Mouse (Mus musculus): ENCODE data around the gene Clcf1. TPM values are rescaled to one million over a fixed set of nuclear protein-coding genes. Genes with fewer than 3 reads are reported as not detected.

Clcf1 gene
- polyA plus RNA-seq, 1 experiment: 11.5 TPM

- H3ac ChIP-seq (ENCODE audit: control insufficient read depth, insufficient read length): no peak overlapping the region
- no peaks in the 10 kb centered on the region for H3K36me3 ChIP-seq (ENCODE audit: control insufficient read depth, insufficient read depth)
- H3K4me2 ChIP-seq (ENCODE audit: low read depth): no peak overlapping the region
- H3K4me3 ChIP-seq: no peak overlapping the region
- TF ChIP-seq TCF3 (IDR thresholded peaks at IDR 0.05; ENCODE audit: insufficient read length, low read depth) (no peak), TCF12 (IDR thresholded peaks at IDR 0.05; ENCODE audit: insufficient read depth, poor library complexity, severe bottlenecking) (no peak), SRF (IDR thresholded peaks at IDR 0.05; ENCODE audit: control insufficient read depth, insufficient read length, low read depth) (no peak)
- H3K79me2 ChIP-seq (ENCODE audit: control insufficient read depth, insufficient read depth): peaks cover 37% of the 10 kb centered on the region
- H3K27me3 ChIP-seq (ENCODE audit: control insufficient read depth, insufficient read depth, insufficient read length): no peaks in the 10 kb centered on the region
These were observed 5.9 kb downstream of the Clcf1 start for GRCm38 (mm10) chr19:4219943-4220342.

GRCm38 (mm10) chr19:4220416-4220815, 6.4 kb downstream of the Clcf1 start:
- TF ChIP-seq CEBPB (IDR thresholded peaks at IDR 0.05; ENCODE audit: insufficient read depth, poor library complexity, severe bottlenecking) (no peak), SRF (IDR thresholded peaks at IDR 0.05; ENCODE audit: control insufficient read depth, insufficient read length, low read depth) (no peak), TCF3 (IDR thresholded peaks at IDR 0.05; ENCODE audit: insufficient read length, low read depth) (no peak), MAX (IDR thresholded peaks at IDR 0.05; ENCODE audit: low read depth) (no peak), TCF12 (IDR thresholded peaks at IDR 0.05; ENCODE audit: insufficient read depth, poor library complexity, severe bottlenecking) (no peak), POLR2AphosphoS2 (IDR thresholded peaks at IDR 0.05; ENCODE audit: insufficient read length, low read depth) (no peak), MYOD1 (IDR thresholded peaks at IDR 0.05; ENCODE audit: control insufficient read depth in 1 of 3, insufficient read length in 2 of 3, low read depth in 2 of 3) (no peak), MYOG (IDR thresholded peaks at IDR 0.05; ENCODE audit: control insufficient read depth in 1 of 3, insufficient read depth in 1 of 3, insufficient read length in 2 of 3, low read depth in 2 of 3) (no peak), REST (IDR thresholded peaks at IDR 0.05; ENCODE audit: insufficient read depth, insufficient read length) (no peak), E2F4 (IDR thresholded peaks at IDR 0.05; ENCODE audit: insufficient read depth) (no peak), USF1 (IDR thresholded peaks at IDR 0.05; ENCODE audit: low read depth) (no peak), POLR2A (IDR thresholded peaks at IDR 0.05; ENCODE audit: insufficient read length, low read depth) (no peak)
- Histone ChIP-seq H3K4me2 (ENCODE audit: low read depth) (no peak overlapping the region), H3K4me3 (no peak overlapping the region), H3K36me3 (ENCODE audit: control insufficient read depth, insufficient read depth) (no peaks in the 10 kb centered on the region), H3ac (ENCODE audit: control insufficient read depth, insufficient read length) (no peak overlapping the region), H3K27me3 (ENCODE audit: control insufficient read depth, insufficient read depth, insufficient read length) (no peaks in the 10 kb centered on the region), H3K79me2 (ENCODE audit: control insufficient read depth, insufficient read depth) (peaks cover 36% of the 10 kb centered on the region)

GRCm38 (mm10) chr19:4220957-4221743, 7.1 kb downstream of the Clcf1 start:
- Histone ChIP-seq H3K4me2 (ENCODE audit: low read depth) (no peak overlapping the region), H3ac (ENCODE audit: control insufficient read depth, insufficient read length) (no peak overlapping the region), H3K4me3 (no peak overlapping the region), H3K27me3 (ENCODE audit: control insufficient read depth, insufficient read depth, insufficient read length) (no peaks in the 10 kb centered on the region), H3K36me3 (ENCODE audit: control insufficient read depth, insufficient read depth) (no peaks in the 10 kb centered on the region), H3K79me2 (ENCODE audit: control insufficient read depth, insufficient read depth) (peaks cover 29% of the 10 kb centered on the region)
- TF ChIP-seq TCF12 (IDR thresholded peaks at IDR 0.05; ENCODE audit: insufficient read depth, poor library complexity, severe bottlenecking) (no peak), REST (IDR thresholded peaks at IDR 0.05; ENCODE audit: insufficient read depth, insufficient read length) (no peak), MAX (IDR thresholded peaks at IDR 0.05; ENCODE audit: low read depth) (no peak), SRF (IDR thresholded peaks at IDR 0.05; ENCODE audit: control insufficient read depth, insufficient read length, low read depth) (no peak), MYOD1 (IDR thresholded peaks at IDR 0.05; ENCODE audit: control insufficient read depth in 1 of 3, insufficient read length in 2 of 3, low read depth in 2 of 3) (no peak), TCF3 (IDR thresholded peaks at IDR 0.05; ENCODE audit: insufficient read length, low read depth) (no peak), POLR2AphosphoS2 (IDR thresholded peaks at IDR 0.05; ENCODE audit: insufficient read length, low read depth) (no peak), USF1 (IDR thresholded peaks at IDR 0.05; ENCODE audit: low read depth) (no peak), POLR2A (IDR thresholded peaks at IDR 0.05; ENCODE audit: insufficient read length, low read depth) (no peak), CEBPB (IDR thresholded peaks at IDR 0.05; ENCODE audit: insufficient read depth, poor library complexity, severe bottlenecking) (no peak), E2F4 (IDR thresholded peaks at IDR 0.05; ENCODE audit: insufficient read depth) (no peak), MYOG (IDR thresholded peaks at IDR 0.05; ENCODE audit: control insufficient read depth in 1 of 3, insufficient read depth in 1 of 3, insufficient read length in 2 of 3, low read depth in 2 of 3) (no peak)

GRCm38 (mm10) chr19:4222165-4222564, 8.1 kb downstream of the Clcf1 start:
- H3ac ChIP-seq (ENCODE audit: control insufficient read depth, insufficient read length): no peak overlapping the region
- H3K27me3 ChIP-seq (ENCODE audit: control insufficient read depth, insufficient read depth, insufficient read length): no peaks in the 10 kb centered on the region
- no peak overlapping the region for H3K4me3 ChIP-seq
- TF ChIP-seq MAX (IDR thresholded peaks at IDR 0.05; ENCODE audit: low read depth): no peak
- TF ChIP-seq CEBPB (IDR thresholded peaks at IDR 0.05; ENCODE audit: insufficient read depth, poor library complexity, severe bottlenecking): no peak
- no peak for TF ChIP-seq E2F4 (IDR thresholded peaks at IDR 0.05; ENCODE audit: insufficient read depth)
- TF ChIP-seq USF1 (IDR thresholded peaks at IDR 0.05; ENCODE audit: low read depth): no peak
- no peak for TF ChIP-seq MYOD1 (IDR thresholded peaks at IDR 0.05; ENCODE audit: control insufficient read depth in 1 of 3, insufficient read length in 2 of 3, low read depth in 2 of 3)
- TF ChIP-seq TCF3 (IDR thresholded peaks at IDR 0.05; ENCODE audit: insufficient read length, low read depth): no peak
- TF ChIP-seq POLR2AphosphoS2 (IDR thresholded peaks at IDR 0.05; ENCODE audit: insufficient read length, low read depth): no peak
- TF ChIP-seq POLR2A (IDR thresholded peaks at IDR 0.05; ENCODE audit: insufficient read length, low read depth): no peak
- TF ChIP-seq TCF12 (IDR thresholded peaks at IDR 0.05; ENCODE audit: insufficient read depth, poor library complexity, severe bottlenecking): no peak
- TF ChIP-seq REST (IDR thresholded peaks at IDR 0.05; ENCODE audit: insufficient read depth, insufficient read length): no peak
- TF ChIP-seq SRF (IDR thresholded peaks at IDR 0.05; ENCODE audit: control insufficient read depth, insufficient read length, low read depth): no peak
- no peak for TF ChIP-seq MYOG (IDR thresholded peaks at IDR 0.05; ENCODE audit: control insufficient read depth in 1 of 3, insufficient read depth in 1 of 3, insufficient read length in 2 of 3, low read depth in 2 of 3)
- H3K79me2 ChIP-seq (ENCODE audit: control insufficient read depth, insufficient read depth): peaks cover 20% of the 10 kb centered on the region
- H3K4me2 ChIP-seq (ENCODE audit: low read depth): no peak overlapping the region
- no peaks in the 10 kb centered on the region for H3K36me3 ChIP-seq (ENCODE audit: control insufficient read depth, insufficient read depth)

Measured in myocyte (in vitro differentiated cells).